Mouse (Mus musculus): ENCODE data around the gene Mrps16.

Gene Mrps16

DNA sequence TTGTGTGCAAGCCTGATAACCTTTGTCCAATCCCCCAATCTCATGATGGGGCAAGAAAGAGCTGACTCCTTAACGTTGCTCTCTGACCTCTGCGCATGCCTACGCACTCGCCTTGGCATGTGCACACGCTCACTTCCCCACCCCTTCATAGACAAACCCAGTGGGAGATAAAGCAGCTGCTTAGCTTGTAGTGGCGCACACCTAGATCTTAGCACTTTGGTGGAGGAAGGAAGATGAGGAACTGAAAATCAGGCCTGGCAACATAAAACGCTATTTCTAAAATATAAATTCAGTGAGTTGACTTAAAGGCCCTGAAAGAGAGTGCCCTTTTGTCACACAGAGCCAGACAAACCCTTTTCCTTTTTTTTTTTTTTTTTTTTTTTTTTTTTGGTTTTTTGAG, 22.6 kb downstream of the Mrps16 start:
- intact Hi-C loops (cut with DNase I), result no loop called here

DNA sequence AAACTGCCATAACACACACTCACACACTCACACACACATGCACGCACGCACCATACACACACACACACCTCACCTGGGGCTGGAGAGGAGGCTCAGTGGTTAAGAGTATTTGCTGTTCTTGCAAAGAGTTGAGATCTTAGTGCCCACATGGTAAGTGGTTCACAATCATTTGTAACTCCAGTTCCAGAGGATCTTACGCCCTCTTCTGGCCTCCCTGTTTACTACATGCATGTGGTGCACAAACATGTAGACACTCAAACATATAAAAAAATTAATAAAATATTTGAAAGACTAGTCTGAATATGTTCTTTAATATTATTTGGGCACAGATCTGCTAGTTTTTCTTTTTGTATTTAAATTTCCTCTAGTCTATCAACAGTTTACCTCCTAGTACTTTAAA, 25.2 kb downstream of the Mrps16 start:
- intact Hi-C loops (cut with DNase I), result no loop called here

GRCm38 (mm10) chr14:20363230-20363629, 30.2 kb downstream of the Mrps16 start:
- intact Hi-C loops (cut with DNase I), result no loop called here

- intact Hi-C loops (cut with DNase I), result loop anchor here (5.0 kb wide), 1 partner anchor 44 kb away; the partner anchor contains the start of gene Mrps16
These were observed 45.4 kb downstream of the Mrps16 start, which contains the start of the genes Ecd and Fam149b for GRCm38 (mm10) chr14:20347991-20348541. TSS of gene Ecd (minus strand) at chr14:20348121. TSS of gene Fam149b (plus strand) at chr14:20348162.

DNA sequence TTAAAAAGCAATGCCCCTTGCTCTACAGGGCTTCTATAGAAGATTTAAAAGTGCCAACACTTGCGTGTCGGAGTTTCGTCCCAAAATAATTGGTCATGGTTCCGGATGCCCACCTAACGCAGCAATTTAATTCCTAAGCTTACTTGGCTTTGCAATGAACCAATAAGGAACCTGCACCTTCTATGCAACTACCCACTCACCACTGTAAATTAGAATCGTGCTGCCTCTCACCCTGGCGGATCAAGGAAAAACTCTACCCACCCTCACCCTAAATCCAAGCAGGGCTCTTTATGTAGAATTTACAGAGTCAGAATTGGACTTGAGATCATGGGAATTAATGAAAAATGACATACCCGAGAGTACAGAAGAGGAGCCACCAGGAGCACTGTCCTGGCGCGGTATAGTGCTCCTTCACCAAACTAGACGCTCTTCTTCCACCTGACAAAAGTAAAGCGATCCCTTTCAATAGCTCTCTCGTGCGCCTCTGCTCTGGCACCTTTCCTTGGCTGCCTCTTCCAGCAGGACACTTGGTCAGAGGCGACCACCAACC, 45.9 kb downstream of the Mrps16 start:
- intact Hi-C loops (cut with DNase I), result loop anchor here (5.0 kb wide), 1 partner anchor 45 kb away; the partner anchor contains the start of gene Mrps16

DNA sequence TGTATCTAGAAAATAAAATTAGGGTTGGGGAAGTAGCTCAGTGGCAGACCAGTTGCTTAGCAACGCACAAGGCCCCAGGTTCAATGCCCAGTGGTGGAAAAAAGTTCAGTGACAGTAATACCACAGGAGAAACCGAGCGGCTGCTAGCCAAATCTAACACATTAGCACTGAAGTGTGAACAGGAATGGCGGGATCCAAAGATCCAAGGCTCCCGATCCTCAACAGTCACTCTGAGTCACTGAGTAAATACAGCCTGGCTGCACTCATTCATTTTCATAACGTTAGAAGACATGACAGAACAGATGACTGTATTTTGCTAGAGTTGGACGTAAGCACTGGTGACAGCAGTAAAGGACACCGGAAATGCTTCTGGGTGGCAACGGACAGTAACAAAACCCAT, 47.5 kb downstream of the Mrps16 start:
- intact Hi-C loops (cut with DNase I), result loop anchor here (5.0 kb wide), 1 partner anchor 46 kb away; the partner anchor contains the start of gene Mrps16

- intact Hi-C loops (cut with DNase I), result no loop called here
These were observed 52.6 kb downstream of the Mrps16 start for GRCm38 (mm10) chr14:20340866-20341265.

DNA sequence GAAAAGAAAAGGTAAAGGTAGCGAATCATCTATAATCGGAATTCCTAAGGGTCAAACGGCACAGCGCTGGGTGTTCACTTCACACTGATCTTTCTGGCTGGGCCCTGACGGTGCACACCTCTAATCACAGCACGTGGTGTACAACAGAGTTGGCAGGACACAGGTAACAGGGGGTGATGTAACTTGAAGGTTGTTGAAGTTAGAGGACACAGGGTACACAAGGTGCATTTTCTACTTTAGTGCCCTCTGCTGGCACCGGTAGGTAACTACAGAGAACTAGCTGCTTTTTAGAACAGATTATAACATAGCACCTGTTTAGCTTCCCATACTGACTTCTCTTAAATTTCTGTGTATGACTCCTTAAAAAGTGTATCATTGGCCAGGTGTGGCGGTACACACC, 53.3 kb downstream of the Mrps16 start:
- intact Hi-C loops (cut with DNase I), result no loop called here

DNA sequence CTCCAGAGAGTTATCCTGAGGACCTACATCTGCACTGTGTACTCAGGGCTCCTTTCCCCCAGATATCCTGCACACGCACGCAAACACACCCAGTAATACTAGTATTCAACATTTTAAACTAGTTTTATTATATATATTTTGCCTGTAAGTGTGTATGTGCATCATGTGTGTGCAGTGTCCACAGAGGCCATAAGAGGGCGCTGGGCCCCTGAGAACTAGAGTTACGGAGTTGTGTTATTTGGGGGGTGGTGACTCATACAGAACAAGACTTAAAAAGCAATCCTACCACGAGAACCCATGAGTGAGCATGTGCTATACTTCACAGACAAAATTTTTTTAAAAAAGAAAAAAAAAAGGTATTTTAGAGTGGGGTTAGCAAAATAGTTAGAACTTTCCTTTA, 54.0 kb downstream of the Mrps16 start:
- intact Hi-C loops (cut with DNase I), result no loop called here

Data from adrenal gland (tissue).